Mouse (Mus musculus) G1E (cell line): Measurements from ENCODE around the gene Bend3.

Source experiments
- CTCF ChIP-seq: IDR thresholded peaks from 2 replicates; pipeline ENCODE4 v1.5.1; 2012; ENCODE audit warnings: low read depth, low read length, inconsistent platforms, mixed read lengths
- GATA1 ChIP-seq: IDR thresholded peaks from 2 replicates; pipeline ENCODE4 v1.6.1; 2012; ENCODE audit warnings: borderline replicate concordance, low read length, inconsistent platforms, mixed read lengths
- GATA2 ChIP-seq: IDR thresholded peaks from 2 replicates; pipeline ENCODE4 v1.6.1; 2012; ENCODE audit warnings: low read depth, low read length, inconsistent platforms, borderline replicate concordance
- POLR2AphosphoS5 ChIP-seq: IDR thresholded peaks from 2 replicates; pipeline ENCODE4 v1.6.1; 2012; ENCODE audit warnings: low read depth, low read length, inconsistent platforms; ENCODE audit not compliant: insufficient replicate concordance
- TAL1 ChIP-seq: conservative IDR thresholded peaks from 2 replicates; pipeline ENCODE4 v1.6.1; 2012; ENCODE audit warnings: low read depth, low read length, inconsistent platforms, mixed read lengths

- no peak for TF ChIP-seq CTCF
- no peak for TF ChIP-seq POLR2AphosphoS5
- no peak for TF ChIP-seq GATA2
- no peak for TF ChIP-seq GATA1
- TF ChIP-seq TAL1 = no peak
Measured at GRCm38 (mm10) chr10:43440050-43440449, 38.6 kb upstream of the Bend3 start.
